ENCODE assay signal across 8 mouse cellular contexts in the genomic region with DNA sequence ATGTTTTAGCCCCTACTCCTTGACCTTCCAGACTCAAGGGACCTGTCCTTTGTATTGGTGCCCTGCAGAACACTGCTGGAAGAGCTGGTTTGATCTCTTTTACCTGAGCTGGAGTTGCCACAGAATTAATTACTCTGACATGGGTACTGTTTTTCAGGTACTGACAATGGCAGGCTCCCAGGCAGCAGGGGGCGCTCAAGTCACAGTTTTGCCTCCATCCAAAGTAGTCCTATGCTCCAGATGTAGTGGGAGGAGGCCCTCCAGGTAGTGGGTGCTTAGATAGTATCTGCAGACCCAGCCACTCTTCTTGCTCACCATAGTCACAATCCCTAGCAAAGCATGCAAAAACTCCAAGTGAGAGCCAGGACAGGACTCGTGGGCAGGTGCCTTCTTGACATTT. TPM values are rescaled to one million over a fixed set of nuclear protein-coding genes. Genes with fewer than 3 reads are reported as not detected.
DNase-seq lines count a peak whose midpoint lies in the region; ATAC-seq and TF ChIP-seq lines count a peak whose summit lies in the region.

No protein-coding gene starts in this region.

- H3K27me3 ChIP-seq in heart, embryonic 10.5 days (ENCODE audit: insufficient read depth, poor library complexity, severe bottlenecking) = no peaks in the 10 kb centered on the region
- H3K27me3 ChIP-seq in intestine, postnatal 0 days (replicated peaks; ENCODE audit: control insufficient read depth, insufficient read depth, low read length) = peaks cover 31% of the 10 kb centered on the region
- no peaks in the 10 kb centered on the region for H3K27me3 ChIP-seq in stomach, embryonic 14.5 days (ENCODE audit: control insufficient read depth, insufficient read depth, low read length)

- peak; percentile 88 for TF ChIP-seq CTCF in intestine, postnatal 0 days (IDR thresholded peaks at IDR 0.05; ENCODE audit: low read depth)

- ATAC-seq in frontal cortex, adult (ENCODE audit: low TSS enrichment) = peak; percentile 62
- ATAC-seq in intestine, postnatal 0 days = no peak
- peak; percentile 54; the same call in 1 of the 2 replicates for ATAC-seq in stomach, embryonic 14.5 days (ENCODE audit: insufficient number of reproducible peaks, insufficient read depth, low FRiP score, low read depth)

- peaks cover 42% of the 10 kb centered on the region for H3K4me1 ChIP-seq in heart, embryonic 10.5 days
- H3K4me1 ChIP-seq in intestine, postnatal 0 days (replicated peaks; ENCODE audit: control insufficient read depth, insufficient read depth, low read length) = no peaks in the 10 kb centered on the region
- peaks cover 8% of the 10 kb centered on the region; the same call in 1 of the 2 replicates for H3K4me1 ChIP-seq in stomach, embryonic 14.5 days (ENCODE audit: control insufficient read depth, insufficient read depth, low read length)

- no peak overlapping the region for H3K4me3 ChIP-seq in heart, embryonic 10.5 days
- H3K4me3 ChIP-seq in intestine, postnatal 0 days (ENCODE audit: low read depth, low read length) = no peak overlapping the region
- H3K4me3 ChIP-seq in stomach, embryonic 14.5 days (ENCODE audit: low read depth, low read length) = no peak overlapping the region

- H3K9me3 ChIP-seq in heart, embryonic 10.5 days = no peaks in the 10 kb centered on the region
- H3K9me3 ChIP-seq in intestine, postnatal 0 days (ENCODE audit: control insufficient read depth) = no peaks in the 10 kb centered on the region
- no peaks in the 10 kb centered on the region for H3K9me3 ChIP-seq in stomach, embryonic 14.5 days (ENCODE audit: control insufficient read depth, low read depth, low read length)

- intact Hi-C loops in left cerebral cortex, postnatal 25 days (cut with DNase I) = loop anchor here (1.0 to 5.0 kb wide), 3 partner anchors 39 to 361 kb away; no protein-coding TSS in a partner anchor

- no peak overlapping the region for H3K27ac ChIP-seq in heart, embryonic 10.5 days
- no peak overlapping the region for H3K27ac ChIP-seq in intestine, postnatal 0 days (ENCODE audit: low read depth, low read length)
- H3K27ac ChIP-seq in stomach, embryonic 14.5 days (ENCODE audit: low read length) = no peak overlapping the region

- H3K4me2 ChIP-seq in intestine, postnatal 0 days (replicated peaks; ENCODE audit: low read depth) = no peak overlapping the region
- no peak overlapping the region for H3K4me2 ChIP-seq in stomach, embryonic 14.5 days (replicated peaks; ENCODE audit: low read depth, low read length)

- no peak overlapping the region for H3K9ac ChIP-seq in intestine, postnatal 0 days (ENCODE audit: low read depth, low read length)
- no peak overlapping the region for H3K9ac ChIP-seq in stomach, embryonic 14.5 days (replicated peaks; ENCODE audit: low read depth, low read length)

- 42% methylated on average over 2 of the region's 2 CpGs for WGBS in heart, embryonic 10.5 days
- 42% methylated on average over 2 of the region's 2 CpGs for WGBS in intestine, postnatal 0 days
- WGBS in stomach, embryonic 14.5 days = 40% methylated on average over 2 of the region's 2 CpGs

- DNase-seq in heart, adult 18-20 months = peak; percentile 74 to 92
- no peak for DNase-seq in heart, embryonic 10.5 days (ENCODE audit: low spot score)
- peak; percentile 60 for DNase-seq in c-Kit-negative CD71-positive TER-119-positive erythroid progenitor cells, embryonic 14.5 days (ENCODE audit: low read depth, low spot score)
- peak; percentile 81 to 82 for DNase-seq in left cerebral cortex, postnatal 25 days (ENCODE audit: low spot score in 2 of 2)
- DNase-seq in naive thymus-derived CD4-positive, alpha-beta T cell, adult 2 months (ENCODE audit: low read depth) = peak; percentile 74

- H3K36me3 ChIP-seq in heart, embryonic 10.5 days = peaks cover 65% of the 10 kb centered on the region
- no peaks in the 10 kb centered on the region for H3K36me3 ChIP-seq in intestine, postnatal 0 days (ENCODE audit: control insufficient read depth, insufficient read depth)
- peaks cover 14% of the 10 kb centered on the region; the same call in 1 of the 2 replicates for H3K36me3 ChIP-seq in stomach, embryonic 14.5 days (ENCODE audit: control insufficient read depth, insufficient read depth, low read length)

RNA-seq across cellular contexts. Expression of gene Rgs12, which starts 36.6 kb away (rescaled TPM):
- total RNA-seq in heart, adult 18-20 months (2021) = 10 to 100 TPM; 18.9 to 20.4 TPM
- polyA plus RNA-seq in heart, embryonic 10.5 days (2016; fragmentation: Nextera tagmentation; extraction: Ambion mirVana) = 32.8 and 35.3 TPM in 2 replicates
- 4.1 and 4.7 TPM in 2 replicates for polyA plus RNA-seq in intestine, postnatal 0 days (2015; fragmentation: Nextera tagmentation; extraction: Ambion mirVana)
- total RNA-seq in left cerebral cortex, postnatal 25 days (2021) = 10 to 100 TPM; 52.3 to 62.3 TPM
- polyA plus RNA-seq in stomach, embryonic 14.5 days (2014; fragmentation: Nextera tagmentation; extraction: Ambion mirVana) = 34.2 and 37.4 TPM in 2 replicates

RNA-seq across cellular contexts. Expression of gene Hgfac, which starts 55.4 kb away (rescaled TPM):
- total RNA-seq in heart, adult 18-20 months (2021) = under 1 TPM; 0.20 to 0.64 TPM
- polyA plus RNA-seq in heart, embryonic 10.5 days (2016; fragmentation: Nextera tagmentation; extraction: Ambion mirVana) = 0.26 and 5.0 TPM in 2 replicates
- polyA plus RNA-seq in intestine, postnatal 0 days (2015; fragmentation: Nextera tagmentation; extraction: Ambion mirVana) = 8.2 and 10.5 TPM in 2 replicates
- 1 to 10 TPM; 1.1 TPM for total RNA-seq in left cerebral cortex, postnatal 25 days (2021)
- polyA plus RNA-seq in stomach, embryonic 14.5 days (2014; fragmentation: Nextera tagmentation; extraction: Ambion mirVana) = 0.58 and 0.84 TPM in 2 replicates
